Mouse (Mus musculus): ENCODE measurements around the gene Dgke. TPM values are rescaled to one million over a fixed set of nuclear protein-coding genes. Genes with fewer than 3 reads are reported as not detected.

Gene Dgke
- polyA plus RNA-seq, 1 experiment from 2014 or later, result 0.40 TPM

DNA sequence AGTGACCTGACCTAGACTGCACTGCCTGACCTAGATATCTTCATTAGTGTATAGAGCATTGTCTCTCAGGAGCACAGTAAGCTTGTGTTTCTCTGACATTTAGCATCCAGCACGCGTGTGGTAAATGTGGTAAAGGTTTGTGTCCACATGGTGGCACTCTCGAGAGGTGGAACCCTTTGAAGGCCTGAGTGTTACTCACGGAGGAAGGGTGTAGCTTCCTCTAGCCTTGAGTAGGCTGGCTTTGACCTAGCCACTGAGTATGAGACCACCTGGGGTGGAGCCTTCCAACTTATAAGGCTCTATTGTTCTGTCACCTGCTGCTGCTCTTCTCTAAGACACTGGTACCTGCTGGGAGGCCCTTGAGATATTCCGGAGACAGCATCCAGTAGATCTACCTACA is 73.0 kb downstream of the Dgke start:
- Histone ChIP-seq H3K36me3 (replicated peaks) (0 out of 2 replicates have a peak, but pooled peaks cover 5% of the 10 kb centered on the region), H3K9ac (no peak overlapping the region), H3K4me1 (replicated peaks) (peaks cover 34% of the 10 kb centered on the region), H3K4me2 (no peak overlapping the region), H3K4me3 (replicated peaks) (no peak overlapping the region), H3K9me3 (replicated peaks) (no peaks in the 10 kb centered on the region), H3K27me3 (no peaks in the 10 kb centered on the region), H3K27ac (replicated peaks) (no peak overlapping the region)
- WGBS (ENCODE audit: insufficient replicate concordance), result 13% methylated on average over 5 of the region's 5 CpGs
- ATAC-seq (ENCODE audit: insufficient read depth), result no peak

DNA sequence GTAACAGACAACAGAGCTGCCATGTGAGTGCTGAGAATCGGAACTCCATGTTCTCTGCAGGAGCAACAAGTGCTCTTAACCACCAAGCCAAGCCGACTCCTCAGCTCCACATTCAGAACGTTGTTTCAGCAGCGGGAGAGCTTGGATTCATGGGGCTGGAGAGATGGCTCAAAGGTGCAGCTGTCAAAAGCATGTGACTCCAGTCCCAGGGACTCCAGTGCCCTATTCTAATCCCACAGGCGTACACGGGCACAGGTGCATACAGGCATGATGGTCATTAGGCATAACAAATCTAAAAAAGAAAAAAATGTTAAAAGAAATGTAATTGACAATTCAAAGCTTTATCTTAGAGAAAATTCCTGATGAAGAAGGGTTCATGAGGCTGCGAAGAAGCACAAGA is 73.5 kb downstream of the Dgke start:
- no peak overlapping the region for H3K27ac ChIP-seq (replicated peaks)
- H3K9ac ChIP-seq, result no peak overlapping the region
- no peak overlapping the region for H3K4me2 ChIP-seq
- ATAC-seq (ENCODE audit: insufficient read depth), result no peak
- WGBS (ENCODE audit: insufficient replicate concordance), result 49% methylated on average over 7 of the region's 7 CpGs
- H3K4me1 ChIP-seq (replicated peaks), result peaks cover 29% of the 10 kb centered on the region
- H3K9me3 ChIP-seq (replicated peaks), result no peaks in the 10 kb centered on the region
- 0 out of 2 replicates have a peak, but pooled peaks cover 5% of the 10 kb centered on the region for H3K36me3 ChIP-seq (replicated peaks)
- no peaks in the 10 kb centered on the region for H3K27me3 ChIP-seq
- H3K4me3 ChIP-seq (replicated peaks), result no peak overlapping the region

- Histone ChIP-seq H3K4me3 (replicated peaks) (no peak overlapping the region), H3K36me3 (replicated peaks) (peaks cover 17% of the 10 kb centered on the region; the same call in 1 of the 2 replicates)
- ATAC-seq (ENCODE audit: insufficient read depth), result peak; percentile 78
These were observed 77.1 kb downstream of the Dgke start for GRCm38 (mm10) chr11:88989530-88989929.

DNA sequence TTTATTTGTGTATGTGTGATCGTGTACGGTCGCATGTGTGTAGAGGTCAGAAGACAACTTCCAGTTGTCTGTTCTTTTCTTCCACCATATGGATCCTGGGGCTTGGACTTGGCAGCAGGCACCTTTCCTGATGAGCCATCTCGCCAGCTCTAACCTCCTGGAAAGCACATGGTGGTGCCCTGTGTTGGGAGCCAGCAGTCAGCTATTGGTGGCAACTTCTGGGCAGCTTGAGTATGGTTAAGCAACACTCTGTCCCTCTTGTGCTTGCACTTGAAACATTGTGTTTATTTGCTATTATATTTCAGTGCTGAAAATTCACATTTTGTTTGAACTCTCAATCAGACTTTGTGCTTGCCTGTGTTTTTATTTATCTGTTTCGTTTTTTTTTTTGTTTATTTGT is 77.7 kb downstream of the Dgke start:
- no peak for ATAC-seq (ENCODE audit: insufficient read depth)

More at GRCm38 (mm10) chr11:88989530-88989929, 77.1 kb downstream of the Dgke start:
- Histone ChIP-seq H3K9ac (no peak overlapping the region), H3K4me2 (no peak overlapping the region), H3K27ac (replicated peaks) (no peak overlapping the region), H3K4me1 (replicated peaks) (peaks cover 10% of the 10 kb centered on the region; the same call in 1 of the 2 replicates), H3K27me3 (no peaks in the 10 kb centered on the region), H3K9me3 (replicated peaks) (no peaks in the 10 kb centered on the region)
- 29% methylated on average over 5 of the region's 5 CpGs for WGBS (ENCODE audit: insufficient replicate concordance)

GRCm38 (mm10) chr11:88986616-88987015 is 80.0 kb downstream of the Dgke start:
- H3K9ac ChIP-seq, result no peak overlapping the region
- peaks cover 17% of the 10 kb centered on the region for H3K36me3 ChIP-seq (replicated peaks)
- no peaks in the 10 kb centered on the region for H3K27me3 ChIP-seq
- H3K4me1 ChIP-seq (replicated peaks), result peaks cover 13% of the 10 kb centered on the region
- WGBS (ENCODE audit: insufficient replicate concordance), result 72% methylated on average over 10 of the region's 10 CpGs
- ATAC-seq (ENCODE audit: insufficient read depth), result no peak
- no peak overlapping the region for H3K27ac ChIP-seq (replicated peaks)
- H3K4me3 ChIP-seq (replicated peaks), result no peak overlapping the region
- no peak overlapping the region for H3K4me2 ChIP-seq
- no peaks in the 10 kb centered on the region for H3K9me3 ChIP-seq (replicated peaks)

More for the DNA sequence above, 77.7 kb downstream of the Dgke start:
- H3K4me2 ChIP-seq, result no peak overlapping the region
- H3K36me3 ChIP-seq (replicated peaks), result peaks cover 17% of the 10 kb centered on the region
- no peak overlapping the region for H3K4me3 ChIP-seq (replicated peaks)
- H3K27ac ChIP-seq (replicated peaks), result no peak overlapping the region
- H3K9me3 ChIP-seq (replicated peaks), result no peaks in the 10 kb centered on the region
- H3K4me1 ChIP-seq (replicated peaks), result peaks cover 6% of the 10 kb centered on the region; the same call in 1 of the 2 replicates
- WGBS (ENCODE audit: insufficient replicate concordance), result 61% methylated on average over 5 of the region's 5 CpGs
- H3K9ac ChIP-seq, result no peak overlapping the region
- no peaks in the 10 kb centered on the region for H3K27me3 ChIP-seq

Other genes starting within 250 kb of the Dgke start
- gene Akap1, start 202.3 kb downstream of the Dgke start, polyA plus RNA-seq (2015; fragmentation: Nextera tagmentation; extraction: Ambion mirVana), result 8.7 and 9.7 TPM in 2 replicates
- gene Scpep1, start 111.4 kb downstream of the Dgke start, polyA plus RNA-seq (2015; fragmentation: Nextera tagmentation; extraction: Ambion mirVana), result 47.8 and 50.1 TPM in 2 replicates
- gene Elobl, start 99.9 kb downstream of the Dgke start, polyA plus RNA-seq (2015; fragmentation: Nextera tagmentation; extraction: Ambion mirVana), result not detected in 2 replicates
- gene Coil, start 96.6 kb downstream of the Dgke start, polyA plus RNA-seq (2015; fragmentation: Nextera tagmentation; extraction: Ambion mirVana), result 3.4 and 4.0 TPM in 2 replicates
- 19.6 and 20.4 TPM in 2 replicates for gene Trim25, start 67.5 kb downstream of the Dgke start, polyA plus RNA-seq (2015; fragmentation: Nextera tagmentation; extraction: Ambion mirVana)
- not detected in 2 replicates for gene Gm525, start 7.0 kb upstream of the Dgke start, polyA plus RNA-seq (2015; fragmentation: Nextera tagmentation; extraction: Ambion mirVana)
- gene Nog, start 235.5 kb upstream of the Dgke start, polyA plus RNA-seq (2015; fragmentation: Nextera tagmentation; extraction: Ambion mirVana), result not detected in 2 replicates

Data from liver, embryonic 15.5 days (tissue).